Mouse (Mus musculus): Measurements from ENCODE around the gene Gm44511.
"Not testable (repeated sequence)": the region's sequence is repeated elsewhere in the genome, so short reads cannot be mapped to it uniquely, and the experiment has no call there.

Gene Gm44511

GRCm38 (mm10) chr6:128799144-128799895 is 26.8 kb downstream of the Gm44511 start:
- peak; percentile 96 for DNase-seq (ENCODE audit: low spot score)

DNA sequence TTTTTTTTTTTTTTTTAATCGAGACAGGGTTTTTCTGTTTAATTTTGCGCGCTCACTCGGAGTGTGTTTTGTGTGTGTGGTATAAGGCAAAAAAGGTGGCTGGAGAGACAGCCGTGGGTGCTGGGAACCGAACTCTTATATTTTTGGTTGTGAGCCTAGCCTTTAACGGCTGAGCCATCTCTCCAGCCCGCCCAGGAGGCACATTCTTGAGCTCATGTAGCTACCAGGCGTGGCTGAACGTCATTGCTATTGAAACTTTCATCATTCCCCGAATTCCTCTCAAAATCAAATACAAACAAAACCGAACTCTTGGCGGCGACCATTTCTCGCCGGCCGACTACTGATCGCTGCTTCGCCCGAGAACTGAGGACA is 27.4 kb downstream of the Gm44511 start:
- peak; percentile 84 for DNase-seq (ENCODE audit: low spot score)

GRCm38 (mm10) chr6:128797936-128798771 is 28.0 kb downstream of the Gm44511 start:
- DNase-seq (ENCODE audit: low spot score): peak; percentile 62

DNA sequence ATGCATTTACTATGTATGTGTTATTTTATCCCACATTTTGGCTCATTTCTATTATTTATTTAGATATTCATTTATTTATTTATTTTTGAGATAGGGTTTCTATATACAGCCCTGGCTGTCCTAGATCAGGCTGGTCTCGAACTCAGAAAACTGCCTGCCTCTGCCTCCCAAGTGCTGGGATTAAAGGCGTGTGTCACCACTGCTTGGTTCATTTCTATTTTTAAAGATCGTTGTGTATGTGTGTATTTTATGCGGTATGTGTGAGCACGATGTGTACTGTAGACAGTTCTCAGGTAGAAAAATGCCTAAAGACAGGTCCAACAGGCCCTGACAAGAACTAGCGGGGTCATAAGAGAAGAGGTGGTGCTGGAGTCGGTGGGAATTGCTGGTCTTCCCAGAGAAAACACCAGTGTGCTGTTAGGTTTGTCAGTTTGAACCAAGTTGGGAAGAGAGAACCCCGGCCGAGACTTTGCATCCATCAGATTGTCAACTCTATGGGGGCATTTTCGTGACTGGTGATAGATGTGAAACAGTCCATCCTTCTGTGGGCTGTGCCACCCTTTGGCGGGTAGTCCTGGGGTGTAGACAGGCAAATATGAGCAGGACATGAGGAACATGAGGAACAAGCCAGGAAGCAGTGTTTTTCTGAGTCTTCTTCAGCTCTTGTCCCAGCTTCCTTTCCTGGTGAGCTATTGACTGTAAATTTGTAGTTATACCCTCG is 28.8 kb downstream of the Gm44511 start:
- DNase-seq (ENCODE audit: low spot score): no peak

- DNase-seq (ENCODE audit: low spot score): no peak
Observed at GRCm38 (mm10) chr6:128796321-128796955, 29.7 kb downstream of the Gm44511 start.

DNA sequence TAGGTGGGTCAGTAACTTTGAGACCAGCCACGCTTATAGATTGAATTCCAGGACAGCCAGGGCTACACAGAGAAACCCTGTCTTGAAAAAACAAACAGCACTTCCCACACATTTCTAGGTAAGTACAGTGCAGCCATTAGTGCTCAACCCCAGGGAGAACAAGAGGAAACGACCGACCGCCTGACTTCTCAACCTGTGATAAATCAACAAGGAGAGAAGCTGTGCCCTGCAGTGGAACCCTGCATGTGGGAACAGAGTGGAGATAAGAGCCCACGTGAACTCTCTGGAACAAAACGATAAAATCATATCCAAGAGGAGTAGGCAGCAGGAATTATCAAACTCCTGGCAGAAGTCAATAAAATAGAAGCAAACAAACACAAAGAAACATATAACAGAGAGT is 32.4 kb downstream of the Gm44511 start:
- DNase-seq (ENCODE audit: low spot score): no peak

GRCm38 (mm10) chr6:128790491-128790994 is 35.6 kb downstream of the Gm44511 start:
- not testable (repeated sequence) for DNase-seq (ENCODE audit: low spot score)

DNA sequence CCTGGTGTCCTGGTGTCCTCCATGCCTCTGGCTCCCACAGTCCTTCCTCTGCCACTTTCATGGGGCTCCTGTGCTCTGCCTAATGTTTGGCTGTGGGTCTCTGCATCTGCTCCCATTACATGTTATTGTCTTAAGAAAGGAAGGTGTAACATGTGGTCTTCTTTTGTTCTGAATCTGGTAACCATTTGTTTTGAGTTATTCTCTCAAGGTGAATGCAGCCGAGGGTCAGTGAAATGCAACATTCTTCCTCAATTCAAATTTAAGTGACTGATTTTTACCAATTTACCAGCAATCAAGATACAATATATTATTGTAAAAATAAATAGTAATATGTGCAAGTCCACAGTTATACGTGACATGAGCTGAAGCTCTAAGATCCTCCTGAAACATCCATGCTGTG is 37.0 kb downstream of the Gm44511 start, which contains the start of gene Klrb1c:
Klrb1c (minus strand) TSS at position 101 of the 400 bp plus-strand sequence.
- no peak for DNase-seq (ENCODE audit: low spot score)

GRCm38 (mm10) chr6:128788517-128788916 is 37.6 kb downstream of the Gm44511 start:
- no peak for DNase-seq (ENCODE audit: low spot score)

DNA sequence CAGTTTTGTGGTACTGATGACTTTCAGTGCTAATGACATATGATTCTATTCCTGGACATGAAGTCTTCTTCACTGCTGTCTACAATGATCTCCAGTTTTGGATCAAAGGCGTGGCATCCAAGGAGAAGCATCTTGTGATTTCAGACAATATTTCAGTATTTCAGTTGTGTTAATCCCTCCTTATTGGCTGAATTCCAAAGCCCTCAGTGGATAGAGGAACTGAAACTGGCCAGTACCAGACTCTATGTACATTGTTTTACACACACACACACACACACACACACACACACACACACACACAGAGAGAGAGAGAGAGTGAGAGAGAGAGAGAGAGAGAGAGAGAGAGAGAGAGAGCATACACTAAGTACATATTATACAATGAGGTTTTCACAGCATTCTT is 39.7 kb downstream of the Gm44511 start:
- DNase-seq (ENCODE audit: low spot score): not testable (repeated sequence)

- DNase-seq (ENCODE audit: low spot score): peak; percentile 75
Observed at GRCm38 (mm10) chr6:128769481-128770253, 56.4 kb downstream of the Gm44511 start.

DNA sequence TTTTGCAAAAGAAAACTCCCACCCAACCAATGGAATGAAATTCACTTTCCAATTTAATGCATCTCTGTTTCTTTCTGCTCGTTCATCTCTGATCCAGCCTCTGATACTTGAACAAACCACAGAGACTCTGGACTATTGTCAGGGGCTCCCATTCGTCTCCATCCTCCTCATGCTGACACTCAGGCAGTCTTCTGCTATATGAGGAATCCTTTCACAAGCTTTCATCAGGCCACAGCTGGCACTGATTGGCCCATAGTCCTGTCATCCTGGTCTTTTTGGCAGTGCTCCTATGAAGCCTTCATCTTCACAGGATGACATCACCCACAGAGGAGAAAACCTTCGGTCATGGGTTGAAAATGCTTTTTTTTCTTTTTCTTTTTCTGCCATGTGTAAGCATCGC is 58.1 kb downstream of the Gm44511 start:
- DNase-seq (ENCODE audit: low spot score): no peak

DNA sequence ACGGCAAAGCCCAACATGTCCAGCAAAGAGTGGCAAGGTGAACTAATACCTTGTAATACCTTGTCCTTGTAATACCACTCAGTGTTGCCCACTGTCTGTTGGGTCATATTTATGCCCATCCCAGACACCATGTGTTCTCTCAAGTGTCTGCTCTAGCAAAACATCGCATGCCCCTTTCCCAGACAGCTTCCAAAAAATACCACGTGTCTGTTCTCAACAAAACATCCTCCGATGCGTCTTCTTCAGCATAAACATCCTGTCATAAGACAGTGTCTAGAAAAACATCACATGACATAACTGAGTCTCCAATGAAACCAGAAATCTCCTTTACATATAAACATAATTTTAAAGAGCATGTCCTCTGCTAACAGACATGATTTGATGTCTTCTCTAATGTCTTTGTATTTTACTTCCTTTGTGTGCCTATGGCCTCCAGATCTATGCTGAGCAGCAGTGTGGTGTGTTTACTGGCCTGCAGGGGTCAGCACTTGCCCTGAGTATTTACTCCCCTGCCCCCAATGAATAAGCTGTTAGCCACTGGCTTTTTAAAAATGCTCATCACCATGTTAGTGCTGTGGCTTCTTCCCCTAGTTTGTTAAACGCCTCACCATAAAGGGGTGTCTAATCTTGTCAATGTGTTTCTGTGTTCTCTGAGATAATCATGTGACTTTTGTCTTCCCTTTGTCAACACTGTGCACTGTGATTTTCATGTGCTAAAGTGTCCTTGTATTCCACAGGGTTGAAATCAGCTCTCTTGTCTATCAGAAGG is 59.4 kb downstream of the Gm44511 start:
- DNase-seq (ENCODE audit: low spot score): peak; percentile 84

DNA sequence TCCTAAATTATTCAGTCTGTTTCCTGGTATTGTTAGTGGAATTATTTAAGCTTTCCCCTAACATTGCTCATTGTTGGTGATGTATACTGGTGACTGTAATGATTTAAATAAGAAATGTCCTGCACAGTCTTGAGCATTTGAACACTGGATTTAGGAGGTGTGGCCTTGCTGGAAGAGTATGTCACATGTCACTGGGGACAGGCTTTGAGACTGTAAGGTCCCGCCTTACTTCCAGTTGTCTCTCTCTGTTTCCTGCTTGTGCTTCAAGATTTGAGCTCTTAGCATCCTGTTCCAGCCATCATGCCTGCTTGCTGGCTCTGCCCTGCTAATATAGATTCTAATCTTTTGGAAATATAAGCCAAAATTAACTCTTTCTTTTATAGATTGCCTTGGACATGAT is 60.9 kb downstream of the Gm44511 start:
- DNase-seq (ENCODE audit: low spot score): no peak

GRCm38 (mm10) chr6:128764598-128764997 is 61.5 kb downstream of the Gm44511 start:
- DNase-seq (ENCODE audit: low spot score): no peak

DNA sequence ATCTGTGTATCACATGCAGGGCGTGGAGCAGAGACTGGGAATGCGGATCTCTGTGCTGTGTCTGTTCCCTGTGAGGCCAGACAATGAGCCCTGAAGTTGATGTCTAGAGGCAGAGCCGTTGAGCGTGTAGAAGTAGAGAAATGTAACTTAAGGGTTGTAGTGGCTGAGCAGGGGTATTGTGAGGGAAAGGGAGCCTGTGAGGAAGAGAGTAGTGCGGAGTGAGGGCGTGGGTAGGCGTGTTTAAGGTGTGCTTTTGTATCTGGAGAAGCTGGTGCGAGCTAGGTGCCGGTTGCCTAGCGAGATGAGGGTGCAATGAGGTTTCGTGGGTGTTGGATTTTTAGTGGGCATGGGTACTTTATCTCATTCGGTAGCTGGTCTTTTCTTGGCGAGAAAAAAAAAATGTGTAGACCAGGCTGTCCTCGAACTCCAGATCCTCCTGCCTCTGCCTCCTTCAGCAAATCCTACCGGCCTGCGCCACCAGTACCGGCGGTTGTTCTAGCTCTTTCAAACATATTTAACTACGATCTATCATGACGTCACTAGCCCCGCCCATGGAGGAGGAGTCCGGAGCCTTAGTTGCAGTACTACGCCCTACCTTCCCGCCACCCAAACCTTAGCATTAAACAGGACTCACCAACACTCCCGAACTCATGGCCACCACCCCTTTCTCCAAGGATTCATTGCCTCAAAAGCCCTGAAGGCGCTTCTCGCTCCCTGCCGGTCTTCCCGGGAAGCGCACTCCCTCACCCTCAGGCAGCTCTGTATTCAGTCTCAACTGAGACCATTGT is 62.2 kb downstream of the Gm44511 start:
- peak; percentile 99 for DNase-seq (ENCODE audit: low spot score)

- DNase-seq (ENCODE audit: low spot score): not testable (repeated sequence)
Observed at GRCm38 (mm10) chr6:128762892-128763670, 63.0 kb downstream of the Gm44511 start.

DNA sequence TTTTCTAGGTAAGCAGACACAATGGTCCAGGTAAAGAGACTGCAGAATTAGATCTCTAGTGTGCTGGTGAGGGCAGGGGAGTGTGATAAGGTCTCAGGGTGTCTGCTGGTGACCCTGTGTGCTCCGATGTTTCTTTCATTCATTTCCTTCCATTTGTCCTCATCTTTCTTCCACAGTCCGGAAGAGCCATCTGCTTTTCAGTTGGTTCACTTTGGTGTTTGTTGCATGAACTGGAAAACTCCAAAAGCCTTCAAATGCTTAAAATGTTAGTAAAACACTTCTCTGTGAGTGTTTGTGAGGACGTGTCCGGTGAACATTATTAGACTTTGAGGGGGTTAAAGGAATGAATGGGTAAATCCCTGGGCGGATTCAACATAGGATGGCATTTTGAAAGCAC is 65.0 kb downstream of the Gm44511 start:
- peak; percentile 38 for DNase-seq (ENCODE audit: low spot score)
